Mouse (Mus musculus) embryonic fibroblast, embryonic 13.5 days (primary cell): ENCODE results near the gene Elovl6.

Source experiments
- CTCF ChIP-seq: IDR thresholded peaks from 2 replicates; pipeline ENCODE4 v1.5.1; 2011; ENCODE audit warnings: mild to moderate bottlenecking, control low read depth, low read length, moderate library complexity, borderline replicate concordance; ENCODE audit not compliant: insufficient read depth
- POLR2A ChIP-seq: IDR thresholded peaks from 2 replicates; pipeline ENCODE4 v1.6.1; 2011; ENCODE audit warnings: low read depth, mild to moderate bottlenecking, control low read depth, low read length, moderate library complexity

GRCm38 (mm10) chr3:129549546-129549945 is 17.4 kb downstream of the Elovl6 start:
- TF ChIP-seq CTCF (no peak), POLR2A (no peak)
